Mouse (Mus musculus) E14TG2a.4 (cell line): ENCODE data around the gene Midn.

Experiments
- CTCF ChIP-seq: conservative IDR thresholded peaks from 2 replicates; pipeline ENCODE4 v1.5.1; 2014; ENCODE audit warnings: low read length
- NANOG ChIP-seq: IDR thresholded peaks from 2 replicates; pipeline ENCODE4 v1.6.1; 2014; ENCODE audit warnings: borderline replicate concordance, low read length, mixed read lengths
- POU5F1 ChIP-seq: IDR thresholded peaks from 2 replicates; pipeline ENCODE4 v1.6.1; 2014; ENCODE audit warnings: low read length, borderline replicate concordance

DNA sequence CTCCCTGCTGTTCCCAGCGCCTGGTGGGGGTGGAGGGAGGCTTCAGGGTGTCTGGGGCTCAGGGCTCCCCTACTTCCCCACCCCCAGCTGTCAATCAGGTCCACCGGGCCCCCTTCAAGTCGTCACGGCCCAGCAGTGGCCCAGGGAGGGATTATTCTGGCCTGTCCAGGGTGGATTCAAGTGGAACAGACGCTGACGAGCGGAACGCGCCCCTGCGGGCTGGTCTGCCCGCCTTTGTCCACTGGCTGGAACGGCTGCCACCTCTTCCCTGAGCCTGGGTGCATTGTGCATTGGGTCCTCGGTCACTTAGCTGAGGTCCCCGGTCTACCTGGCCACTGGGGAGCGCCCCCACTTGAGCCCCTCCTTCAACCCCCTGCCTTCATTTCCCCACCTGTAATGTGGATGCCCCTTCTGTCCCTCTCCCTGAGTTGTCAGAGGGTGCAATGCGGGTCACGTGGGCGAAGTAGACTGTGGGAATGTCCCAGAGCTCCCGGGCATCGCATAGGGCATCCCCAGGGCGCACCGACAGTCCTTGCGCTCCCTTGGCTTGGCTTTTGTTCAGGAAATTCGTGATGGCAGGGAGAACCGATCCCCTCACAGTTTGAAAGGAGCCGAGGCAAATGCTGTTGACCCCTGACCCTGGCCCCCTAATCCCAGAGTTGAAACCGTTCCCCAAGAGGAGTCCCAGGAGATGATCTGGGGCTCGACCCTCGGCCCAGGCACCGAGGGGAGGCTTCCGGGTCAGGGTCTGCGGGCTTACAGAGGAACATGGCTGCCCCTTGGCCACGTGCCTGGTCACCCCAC lies 48.9 kb downstream of the Midn start:
- TF ChIP-seq CTCF, result no peak
- no peak for TF ChIP-seq POU5F1
- TF ChIP-seq NANOG, result no peak
